Mouse (Mus musculus): ENCODE results near the gene Olfr1377. TPM values are rescaled to one million over a fixed set of nuclear protein-coding genes. Genes with fewer than 3 reads are reported as not detected.

Gene Olfr1377
- total RNA-seq, 1 experiment: not detected

DNA sequence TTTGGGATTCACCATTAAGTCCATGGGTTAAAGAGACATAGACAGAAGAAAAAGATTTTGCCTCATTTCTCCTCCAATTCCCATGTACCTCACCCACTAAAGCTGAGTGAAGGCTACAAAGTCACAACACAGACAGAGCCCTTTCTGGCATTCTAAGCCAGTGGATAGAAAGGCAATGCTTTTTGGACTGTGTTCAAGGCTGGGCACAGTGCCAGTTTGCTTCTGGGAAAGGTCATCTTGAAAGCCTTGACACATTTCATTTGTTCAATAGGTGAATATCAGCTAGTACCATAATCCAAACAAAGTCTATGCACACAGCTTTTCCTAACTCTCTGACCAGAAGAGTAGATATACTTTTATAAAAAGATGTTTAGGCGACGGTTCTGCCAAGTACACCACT lies 54.2 kb downstream of the Olfr1377 start:
- DNase-seq (ENCODE audit: low read depth, low spot score): no peak
- H3K4me1 ChIP-seq (ENCODE audit: control insufficient read depth in 2 of 2, insufficient read depth in 2 of 2, low read length in 2 of 2, poor library complexity in 1 of 2): peaks cover 1 to 2% of the 10 kb centered on the region in 2 experiments; a peak in 1 of 4 replicates

More for the DNA sequence above, 54.2 kb downstream of the Olfr1377 start:
- no peak for TF ChIP-seq CHD2 (IDR thresholded peaks at IDR 0.05; ENCODE audit: low read depth, low read length)
- no peak for TF ChIP-seq HCFC1 (IDR thresholded peaks at IDR 0.05; ENCODE audit: borderline replicate concordance, insufficient read depth, low read length)
- no peak for TF ChIP-seq MAFK (IDR thresholded peaks at IDR 0.05; ENCODE audit: insufficient read depth, low read depth, low read length)
- TF ChIP-seq ZC3H11A (IDR thresholded peaks at IDR 0.05; ENCODE audit: borderline replicate concordance, low read depth, low read length): no peak
- no peak for TF ChIP-seq ZNF384 (IDR thresholded peaks at IDR 0.05; ENCODE audit: low read depth, low read length)
- Histone ChIP-seq H3K9me3 (ENCODE audit: control insufficient read depth, insufficient read depth, low read depth, low read length) (no peaks in the 10 kb centered on the region), H3K4me3 (ENCODE audit: insufficient read depth in 1 of 2, low read depth in 1 of 2, low read length in 2 of 2, poor library complexity in 1 of 2, severe bottlenecking in 1 of 2) (no peak overlapping the region), H3K27ac (ENCODE audit: insufficient read depth, low read depth, low read length, poor library complexity, severe bottlenecking) (no peak overlapping the region), H3K9ac (ENCODE audit: insufficient read depth, low read depth, low read length, poor library complexity, severe bottlenecking) (no peak overlapping the region), H3K36me3 (ENCODE audit: control insufficient read depth, insufficient read depth, low read length, poor library complexity, severe bottlenecking) (no peaks in the 10 kb centered on the region)
- in situ Hi-C loops (cut with MboI; ENCODE audit: low sequenced_read_pairs in 2 of 2, unreplicated experiment in 2 of 2): no loop called here

Other genes starting within 250 kb of the Olfr1377 start
- 11.0 and 13.0 TPM in 2 replicates for gene Zfp354c, start 154.2 kb upstream of the Olfr1377 start, total RNA-seq (2012; rRNA removed)
- 0.45 and 0.48 TPM in 2 replicates for gene Zfp879, start 140.4 kb upstream of the Olfr1377 start, total RNA-seq (2012; rRNA removed)
- 0.71 and 0.74 TPM in 2 replicates for gene Grm6, start 131.3 kb upstream of the Olfr1377 start, total RNA-seq (2012; rRNA removed)
- gene Zfp454, start 94.3 kb upstream of the Olfr1377 start, total RNA-seq (2012; rRNA removed): 2.7 and 3.3 TPM in 2 replicates
- 6.1 and 6.3 TPM in 2 replicates for gene Zfp2, start 65.8 kb upstream of the Olfr1377 start, total RNA-seq (2012; rRNA removed)
- 0.63 and 1.0 TPM in 2 replicates for gene Zfp354b, start 50.3 kb upstream of the Olfr1377 start, total RNA-seq (2012; rRNA removed)
- not detected in 2 replicates for gene 4933414I15Rik, start 38.2 kb upstream of the Olfr1377 start, total RNA-seq (2012; rRNA removed)
- gene Prop1, start 28.2 kb upstream of the Olfr1377 start, total RNA-seq (2012; rRNA removed): not detected in 2 replicates
- not detected in 2 replicates for gene Olfr1378, start 15.4 kb upstream of the Olfr1377 start, total RNA-seq (2012; rRNA removed)
- gene Olfr51, start 21.6 kb downstream of the Olfr1377 start, total RNA-seq (2012; rRNA removed): not detected in 2 replicates
- not detected in 2 replicates for gene Olfr54, start 32.3 kb downstream of the Olfr1377 start, total RNA-seq (2012; rRNA removed)
- not detected in 2 replicates for gene Olfr1375, start 66.1 kb downstream of the Olfr1377 start, total RNA-seq (2012; rRNA removed)
- gene Zfp354a, start 77.3 kb downstream of the Olfr1377 start, total RNA-seq (2012; rRNA removed): 6.6 and 7.1 TPM in 2 replicates
- gene Gm12569, start 238.5 kb downstream of the Olfr1377 start, total RNA-seq (2012; rRNA removed): 8.0 and 13.0 TPM in 2 replicates

All from ES-E14 (cell line).